In genomic region chr10:84759511-84760117, GRCm38 (mm10) we compare ENCODE assay signal across 10 mouse cellular contexts. TPM values are rescaled to one million over a fixed set of nuclear protein-coding genes. Genes with fewer than 3 reads are reported as not detected.
DNase-seq lines count a peak whose midpoint lies in the region; ATAC-seq and TF ChIP-seq lines count a peak whose summit lies in the region.
"Had no signal": no experiment of that assay in that cellular context is flagged by ENCODE, and none has a peak within 500 bp of the region (broad histone marks: within the 10 kb centered on the region; RNA-seq: fewer than 3 reads in every experiment).

No protein-coding gene starts in this region.

- H3K4me3 ChIP-seq in heart, embryonic 14.5 days (ENCODE audit: control insufficient read depth in 1 of 2, insufficient read depth in 1 of 2, low read depth in 1 of 2, low read length in 2 of 2): peak overlapping the region; percentile 13 to 37; a peak in 3 of 4 replicates
- peak overlapping the region; percentile 46 for H3K4me3 ChIP-seq in hindbrain, embryonic 13.5 days
- H3K4me3 ChIP-seq in midbrain, embryonic 16.5 days (ENCODE audit: low read depth, low read length): peak overlapping the region; percentile 40

- intact Hi-C loops in heart, postnatal 25 days (cut with DNase I): no loop called here

- no peaks in the 10 kb centered on the region for H3K9me3 ChIP-seq in heart, embryonic 14.5 days (ENCODE audit: control insufficient read depth, low read length)
- H3K9me3 ChIP-seq in hindbrain, embryonic 13.5 days: no peaks in the 10 kb centered on the region
- no peaks in the 10 kb centered on the region for H3K9me3 ChIP-seq in midbrain, embryonic 16.5 days (replicated peaks; ENCODE audit: control insufficient read depth, low read length, poor library complexity, severe bottlenecking)

- WGBS in heart, embryonic 14.5 days: 7% methylated on average over 16 of the region's 16 CpGs
- 2% methylated on average over 16 of the region's 16 CpGs for WGBS in hindbrain, embryonic 13.5 days
- 8% methylated on average over 16 of the region's 16 CpGs for WGBS in midbrain, embryonic 16.5 days

- no peak for TF ChIP-seq POLR2A in brain, embryonic 14.5 days (IDR thresholded peaks at IDR 0.05; ENCODE audit: borderline replicate concordance, extremely low read depth, insufficient read depth, insufficient read length, poor library complexity, severe bottlenecking)

- H3K4me2 ChIP-seq in heart, embryonic 14.5 days (ENCODE audit: low read length): peak overlapping the region; percentile 70
- H3K4me2 ChIP-seq in hindbrain, embryonic 13.5 days: peak overlapping the region; percentile 72
- peak overlapping the region; percentile 72 for H3K4me2 ChIP-seq in midbrain, embryonic 16.5 days (ENCODE audit: low read length)

- no peak for ATAC-seq in heart, embryonic 14.5 days (ENCODE audit: insufficient number of reproducible peaks, insufficient read depth, low FRiP score, low read depth)
- no peak for ATAC-seq in hindbrain, embryonic 13.5 days (ENCODE audit: low FRiP score)
- ATAC-seq in midbrain, embryonic 16.5 days: peak; percentile 16; the same call in 1 of the 2 replicates
- ATAC-seq in megakaryocyte progenitor cell, adult 5-6 weeks (replicated peaks; ENCODE audit: poor library complexity): no peak
- no peak for ATAC-seq in erythroblast, adult 5-6 weeks (replicated peaks; ENCODE audit: low FRiP score, poor library complexity, severe bottlenecking)

- peak overlapping the region; percentile 44; the same call in 1 of the 2 replicates for H3K9ac ChIP-seq in heart, embryonic 14.5 days (ENCODE audit: low read length)
- peak overlapping the region; percentile 79 for H3K9ac ChIP-seq in hindbrain, embryonic 13.5 days
- peak overlapping the region; percentile 33 for H3K9ac ChIP-seq in midbrain, embryonic 16.5 days (ENCODE audit: low read depth, low read length)

- peaks cover 13 to 37% of the 10 kb centered on the region in 2 experiments; a peak in 3 of 4 replicates for H3K4me1 ChIP-seq in heart, embryonic 14.5 days (ENCODE audit: control insufficient read depth in 2 of 2, insufficient read depth in 2 of 2, low read length in 2 of 2)
- peaks cover 85% of the 10 kb centered on the region for H3K4me1 ChIP-seq in hindbrain, embryonic 13.5 days (replicated peaks)
- H3K4me1 ChIP-seq in midbrain, embryonic 16.5 days (ENCODE audit: control insufficient read depth, insufficient read depth, low read length): peaks cover 45% of the 10 kb centered on the region

- no peak for DNase-seq in heart, postnatal 25 days (ENCODE audit: low spot score)
- peak; percentile 42 for DNase-seq in brain, embryonic 14.5 days (ENCODE audit: low read depth)
- no peak for DNase-seq in layer of hippocampus, adult 8-10 months (ENCODE audit: low spot score in 2 of 2)
- DNase-seq: lung, postnatal 14 days had no signal

- H3K36me3 ChIP-seq in heart, embryonic 14.5 days (ENCODE audit: control insufficient read depth, insufficient read depth, low read length): no peaks in the 10 kb centered on the region
- no peaks in the 10 kb centered on the region for H3K36me3 ChIP-seq in hindbrain, embryonic 13.5 days
- H3K36me3 ChIP-seq in midbrain, embryonic 16.5 days (ENCODE audit: control insufficient read depth, insufficient read depth, low read length): no peaks in the 10 kb centered on the region

- peaks cover 97% of the 10 kb centered on the region for H3K27me3 ChIP-seq in heart, embryonic 14.5 days (ENCODE audit: control insufficient read depth, insufficient read depth, low read length)
- H3K27me3 ChIP-seq in hindbrain, embryonic 13.5 days: peaks cover 50% of the 10 kb centered on the region
- H3K27me3 ChIP-seq in midbrain, embryonic 16.5 days (ENCODE audit: control insufficient read depth, insufficient read depth, low read depth, low read length): peaks cover 21% of the 10 kb centered on the region

- TF ChIP-seq CTCF in brain, embryonic 14.5 days (IDR thresholded peaks at IDR 0.05; ENCODE audit: borderline replicate concordance, extremely low read depth, insufficient read depth, insufficient read length): no peak

- H3K27ac ChIP-seq in heart, embryonic 14.5 days (replicated peaks in 1 of 2; ENCODE audit: control insufficient read depth in 1 of 2, insufficient read depth in 1 of 2, low read depth in 2 of 2, low read length in 2 of 2): no peak overlapping the region
- peak overlapping the region; percentile 90 for H3K27ac ChIP-seq in hindbrain, embryonic 13.5 days
- peak overlapping the region; percentile 47; the same call in 1 of the 2 replicates for H3K27ac ChIP-seq in midbrain, embryonic 16.5 days (ENCODE audit: low read length)

RNA-seq across cellular contexts. Expression of gene Rfx4, which starts 3.8 kb away (rescaled TPM):
- not detected in 2 replicates for polyA plus RNA-seq in heart, embryonic 14.5 days (2014; fragmentation: Nextera tagmentation; extraction: Ambion mirVana)
- total RNA-seq in heart, postnatal 25 days (2021): under 1 TPM in 1 of 2 experiments, not detected in 1; 0.16 TPM
- polyA plus RNA-seq in brain, embryonic 14.5 days (2012; rRNA removed): 20.4 and 27.9 TPM in 2 replicates
- polyA plus RNA-seq in hindbrain, embryonic 13.5 days (2015; fragmentation: Nextera tagmentation; extraction: Ambion mirVana): 25.1 and 25.9 TPM in 2 replicates
- 12.6 and 13.9 TPM in 2 replicates for polyA plus RNA-seq in midbrain, embryonic 16.5 days (2015; fragmentation: Nextera tagmentation; extraction: Ambion mirVana)
- total RNA-seq in megakaryocyte progenitor cell, adult 5-6 weeks (2015): not detected in 2 replicates
- not detected in 2 replicates for total RNA-seq in megakaryocyte progenitor cell, adult 5-6 weeks (2017)
- 0.77 TPM in 1 of 2 replicates, not detected in the other for total RNA-seq in erythroblast, adult 5-6 weeks (2015; ENCODE audit: low replicate concordance)
- total RNA-seq in erythroblast, adult 5-6 weeks (2017; ENCODE audit: low replicate concordance): not detected in 2 replicates
- total RNA-seq in layer of hippocampus, adult 8-10 months (2022): 10 to 100 TPM; 10.9 to 12.7 (median 12.3) TPM
- polyA plus RNA-seq: small intestine, adult 2 months had no signal

Comparison
In these comparisons a context has a peak if more than half of its experiments do, and no peak if none do; other contexts are left out.
1. H3K27ac ChIP-seq: peak in hindbrain, embryonic 13.5 days (single experiment) and midbrain, embryonic 16.5 days (single experiment); none in heart, embryonic 14.5 days (0 of 2).
2. RNA of gene Rfx4, which starts 3.8 kb away (total RNA-seq): 10.9 to 12.7 TPM in layer of hippocampus, adult 8-10 months; 0.77 TPM in erythroblast, adult 5-6 weeks, 0.16 TPM in heart, postnatal 25 days and not detected in megakaryocyte progenitor cell, adult 5-6 weeks; every median in the first group is over 4 times any median in the second.
3. Peak in every context shown above with its lines, with median percentiles within 50 percentile points of each other: H3K4me2 ChIP-seq, H3K4me3 ChIP-seq and H3K9ac ChIP-seq.